Mouse (Mus musculus): ENCODE measurements at regions not wholly inside any gene's neighbourhood (a gene's known extent, or its start where the extent isn't known, plus 50 kb on each side); places are given as distances from the start of the nearest gene placed in this dataset.
"Not testable (repeated sequence)": the region's sequence is repeated elsewhere in the genome, so short reads cannot be mapped to it uniquely, and the experiment has no call there.

DNA sequence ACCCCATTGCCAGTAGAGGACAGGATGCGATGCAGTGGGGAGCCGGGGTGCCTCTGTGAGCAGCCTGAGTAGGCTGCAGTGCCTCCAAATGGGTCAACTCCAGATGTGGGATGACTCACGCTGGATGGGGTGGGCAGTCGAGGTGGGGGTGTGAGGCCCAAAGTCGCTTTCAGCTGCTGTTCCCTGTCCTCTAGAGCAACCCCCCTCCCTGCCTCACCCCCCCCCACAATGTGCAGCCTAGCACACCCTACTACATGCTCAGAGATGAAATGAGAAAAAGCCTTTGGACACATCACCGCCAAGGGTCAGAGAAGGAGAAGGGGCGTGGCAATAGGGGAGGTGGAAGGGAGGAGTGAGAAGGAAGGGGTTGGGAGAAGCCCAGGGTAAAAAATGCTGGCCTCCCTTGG is 61.9 kb upstream of the Col1a1 start:
- H3ac ChIP-seq (ENCODE audit: control insufficient read depth, insufficient read length, low read depth): no peak overlapping the region
- H3K36me3 ChIP-seq (ENCODE audit: control insufficient read depth, insufficient read depth): no peaks in the 10 kb centered on the region
- TF ChIP-seq MAX (IDR thresholded peaks at IDR 0.05) (no peak), CTCF (IDR thresholded peaks at IDR 0.05; ENCODE audit: control insufficient read depth, insufficient read depth, insufficient read length) (no peak), FOSL1 (IDR thresholded peaks at IDR 0.05; ENCODE audit: insufficient read depth, low read length, poor library complexity, severe bottlenecking) (no peak), USF1 (IDR thresholded peaks at IDR 0.05; ENCODE audit: low read depth) (no peak), MYOD1 (IDR thresholded peaks at IDR 0.05; ENCODE audit: control insufficient read depth, insufficient read length, low read depth) (no peak), CEBPB (IDR thresholded peaks at IDR 0.05; ENCODE audit: low read depth) (no peak), MYOG (IDR thresholded peaks at IDR 0.05; ENCODE audit: control insufficient read depth, extremely low read depth, insufficient read length) (no peak)
- H3K4me3 ChIP-seq (ENCODE audit: insufficient read depth, poor library complexity, severe bottlenecking): no peak overlapping the region
- H3K27me3 ChIP-seq (ENCODE audit: control insufficient read depth, insufficient read depth, insufficient read length): no peaks in the 10 kb centered on the region
- no peaks in the 10 kb centered on the region for H3K79me3 ChIP-seq (ENCODE audit: low read depth)
- no peaks in the 10 kb centered on the region for H3K79me2 ChIP-seq (ENCODE audit: control insufficient read depth, insufficient read depth)

- H3ac ChIP-seq (ENCODE audit: control insufficient read depth, insufficient read length, low read depth): no peak overlapping the region
- H3K36me3 ChIP-seq (ENCODE audit: control insufficient read depth, insufficient read depth): no peaks in the 10 kb centered on the region
- TF ChIP-seq MYOD1 (IDR thresholded peaks at IDR 0.05; ENCODE audit: control insufficient read depth, insufficient read length, low read depth) (no peak), CEBPB (IDR thresholded peaks at IDR 0.05; ENCODE audit: low read depth) (no peak), FOSL1 (IDR thresholded peaks at IDR 0.05; ENCODE audit: insufficient read depth, low read length, poor library complexity, severe bottlenecking) (no peak), CTCF (IDR thresholded peaks at IDR 0.05; ENCODE audit: control insufficient read depth, insufficient read depth, insufficient read length) (no peak), USF1 (IDR thresholded peaks at IDR 0.05; ENCODE audit: low read depth) (no peak), MYOG (IDR thresholded peaks at IDR 0.05; ENCODE audit: control insufficient read depth, extremely low read depth, insufficient read length) (no peak), MAX (IDR thresholded peaks at IDR 0.05) (no peak)
- H3K4me3 ChIP-seq (ENCODE audit: insufficient read depth, poor library complexity, severe bottlenecking): no peak overlapping the region
- H3K79me3 ChIP-seq (ENCODE audit: low read depth): no peaks in the 10 kb centered on the region
- H3K27me3 ChIP-seq (ENCODE audit: control insufficient read depth, insufficient read depth, insufficient read length): no peaks in the 10 kb centered on the region
- H3K79me2 ChIP-seq (ENCODE audit: control insufficient read depth, insufficient read depth): no peaks in the 10 kb centered on the region
Measured at GRCm38 (mm10) chr11:94873693-94874092, 62.3 kb upstream of the Col1a1 start.

GRCm38 (mm10) chr11:94872921-94873320 is 63.1 kb upstream of the Col1a1 start:
- no peaks in the 10 kb centered on the region for H3K79me2 ChIP-seq (ENCODE audit: control insufficient read depth, insufficient read depth)
- no peaks in the 10 kb centered on the region for H3K27me3 ChIP-seq (ENCODE audit: control insufficient read depth, insufficient read depth, insufficient read length)
- no peak overlapping the region for H3K4me3 ChIP-seq (ENCODE audit: insufficient read depth, poor library complexity, severe bottlenecking)
- H3K36me3 ChIP-seq (ENCODE audit: control insufficient read depth, insufficient read depth): no peaks in the 10 kb centered on the region
- no peaks in the 10 kb centered on the region for H3K79me3 ChIP-seq (ENCODE audit: low read depth)
- H3ac ChIP-seq (ENCODE audit: control insufficient read depth, insufficient read length, low read depth): no peak overlapping the region
- no peak for TF ChIP-seq MYOD1 (IDR thresholded peaks at IDR 0.05; ENCODE audit: control insufficient read depth, insufficient read length, low read depth)
- no peak for TF ChIP-seq USF1 (IDR thresholded peaks at IDR 0.05; ENCODE audit: low read depth)
- TF ChIP-seq MYOG (IDR thresholded peaks at IDR 0.05; ENCODE audit: control insufficient read depth, extremely low read depth, insufficient read length): no peak
- no peak for TF ChIP-seq CEBPB (IDR thresholded peaks at IDR 0.05; ENCODE audit: low read depth)
- no peak for TF ChIP-seq CTCF (IDR thresholded peaks at IDR 0.05; ENCODE audit: control insufficient read depth, insufficient read depth, insufficient read length)

GRCm38 (mm10) chr11:94870341-94870740 is 65.7 kb upstream of the Col1a1 start:
- H3K36me3 ChIP-seq (ENCODE audit: control insufficient read depth, insufficient read depth): no peaks in the 10 kb centered on the region
- no peaks in the 10 kb centered on the region for H3K27me3 ChIP-seq (ENCODE audit: control insufficient read depth, insufficient read depth, insufficient read length)
- no peak overlapping the region for H3K4me3 ChIP-seq (ENCODE audit: insufficient read depth, poor library complexity, severe bottlenecking)
- TF ChIP-seq CTCF (IDR thresholded peaks at IDR 0.05; ENCODE audit: control insufficient read depth, insufficient read depth, insufficient read length): peak; percentile 1
- TF ChIP-seq FOSL1 (IDR thresholded peaks at IDR 0.05; ENCODE audit: insufficient read depth, low read length, poor library complexity, severe bottlenecking): no peak
- H3K79me3 ChIP-seq (ENCODE audit: low read depth): no peaks in the 10 kb centered on the region
- no peaks in the 10 kb centered on the region for H3K79me2 ChIP-seq (ENCODE audit: control insufficient read depth, insufficient read depth)
- H3ac ChIP-seq (ENCODE audit: control insufficient read depth, insufficient read length, low read depth): no peak overlapping the region

GRCm38 (mm10) chr11:94869866-94870265 is 66.2 kb upstream of the Col1a1 start:
- H3K79me2 ChIP-seq (ENCODE audit: control insufficient read depth, insufficient read depth); H3ac ChIP-seq (ENCODE audit: control insufficient read depth, insufficient read length, low read depth); H3K36me3 ChIP-seq (ENCODE audit: control insufficient read depth, insufficient read depth); H3K27me3 ChIP-seq (ENCODE audit: control insufficient read depth, insufficient read depth, insufficient read length); H3K79me3 ChIP-seq (ENCODE audit: low read depth); H3K4me3 ChIP-seq (ENCODE audit: insufficient read depth, poor library complexity, severe bottlenecking): not testable (repeated sequence)

GRCm38 (mm10) chr11:94866176-94866967 is 69.7 kb upstream of the Col1a1 start:
- Histone ChIP-seq H3K79me2 (ENCODE audit: control insufficient read depth, insufficient read depth) (no peaks in the 10 kb centered on the region), H3K79me3 (ENCODE audit: low read depth) (no peaks in the 10 kb centered on the region), H3ac (ENCODE audit: control insufficient read depth, insufficient read length, low read depth) (no peak overlapping the region), H3K4me3 (ENCODE audit: insufficient read depth, poor library complexity, severe bottlenecking) (no peak overlapping the region), H3K36me3 (ENCODE audit: control insufficient read depth, insufficient read depth) (no peaks in the 10 kb centered on the region), H3K27me3 (ENCODE audit: control insufficient read depth, insufficient read depth, insufficient read length) (no peaks in the 10 kb centered on the region)
- TF ChIP-seq USF1 (IDR thresholded peaks at IDR 0.05; ENCODE audit: low read depth) (no peak), CTCF (IDR thresholded peaks at IDR 0.05; ENCODE audit: control insufficient read depth, insufficient read depth, insufficient read length) (peak; percentile 62), MYOG (IDR thresholded peaks at IDR 0.05; ENCODE audit: control insufficient read depth, extremely low read depth, insufficient read length) (no peak), MAX (IDR thresholded peaks at IDR 0.05) (no peak), MYOD1 (IDR thresholded peaks at IDR 0.05; ENCODE audit: control insufficient read depth, insufficient read length, low read depth) (no peak), CEBPB (IDR thresholded peaks at IDR 0.05; ENCODE audit: low read depth) (no peak), FOSL1 (IDR thresholded peaks at IDR 0.05; ENCODE audit: insufficient read depth, low read length, poor library complexity, severe bottlenecking) (no peak)

Measured in C2C12 (cell line).